In the genomic region with DNA sequence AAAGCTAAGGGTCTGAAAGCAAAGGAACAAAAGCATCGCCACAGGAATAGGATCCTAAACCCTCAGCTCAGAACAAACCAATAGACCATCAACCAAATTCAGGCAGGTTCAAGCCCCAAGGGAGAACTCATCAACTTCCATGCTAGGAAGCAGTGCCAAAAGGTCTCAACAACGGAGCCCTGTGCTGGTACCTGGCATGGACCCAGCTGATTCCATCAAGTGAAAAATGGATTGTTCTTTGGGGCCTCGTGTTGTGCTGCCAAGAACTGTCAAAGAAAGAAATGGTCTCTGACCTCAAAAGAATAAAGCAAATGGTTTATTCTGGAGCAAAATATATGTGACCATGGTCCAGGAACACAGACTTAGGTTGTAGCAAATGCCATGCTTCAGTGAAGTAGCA, we compare ENCODE assay signal across 18 mouse cellular contexts.
DNase-seq lines count a peak whose midpoint lies in the region; ATAC-seq and TF ChIP-seq lines count a peak whose summit lies in the region.
"Had no signal": no experiment of that assay in that cellular context is flagged by ENCODE, and none has a peak within 500 bp of the region (broad histone marks: within the 10 kb centered on the region; RNA-seq: fewer than 3 reads in every experiment).

No protein-coding gene starts in this region.

- no peak for TF ChIP-seq CTCF in midbrain, postnatal 0 days (IDR thresholded peaks at IDR 0.05)

- H3K4me2 ChIP-seq in kidney, embryonic 14.5 days (replicated peaks; ENCODE audit: low read depth, low read length): no peak overlapping the region
- no peak overlapping the region for H3K4me2 ChIP-seq in midbrain, postnatal 0 days (ENCODE audit: low read depth, low read length, poor library complexity, severe bottlenecking)
- H3K4me2 ChIP-seq in midbrain, embryonic 13.5 days (replicated peaks): no peak overlapping the region
- H3K4me2 ChIP-seq: hindbrain, embryonic 12.5 days; limb, embryonic 12.5 days; neural tube, embryonic 12.5 days; stomach, embryonic 15.5 days had no signal

- H3K27ac ChIP-seq in kidney, embryonic 14.5 days (ENCODE audit: low read depth, low read length): no peak overlapping the region
- no peak overlapping the region for H3K27ac ChIP-seq in midbrain, postnatal 0 days (ENCODE audit: low read depth, low read length)
- H3K27ac ChIP-seq in midbrain, embryonic 13.5 days: no peak overlapping the region
- H3K27ac ChIP-seq: hindbrain, embryonic 12.5 days; limb, embryonic 12.5 days; macrophage; neural tube, embryonic 12.5 days; stomach, embryonic 15.5 days had no signal

- 51% methylated on average over 3 of the region's 3 CpGs for WGBS in kidney, embryonic 14.5 days
- 59% methylated on average over 3 of the region's 3 CpGs for WGBS in midbrain, postnatal 0 days
- 81% methylated on average over 3 of the region's 3 CpGs for WGBS in midbrain, embryonic 13.5 days

- no peak overlapping the region for H3K4me3 ChIP-seq in kidney, embryonic 14.5 days (ENCODE audit: low read length)
- H3K4me3 ChIP-seq in midbrain, postnatal 0 days (ENCODE audit: low read depth, low read length): no peak overlapping the region
- H3K4me3 ChIP-seq in midbrain, embryonic 13.5 days (replicated peaks): no peak overlapping the region
- H3K4me3 ChIP-seq: hindbrain, embryonic 12.5 days; limb, embryonic 12.5 days; neural tube, embryonic 12.5 days; stomach, embryonic 15.5 days had no signal

- H3K9ac ChIP-seq in kidney, embryonic 14.5 days (ENCODE audit: low read depth, low read length): no peak overlapping the region
- no peak overlapping the region for H3K9ac ChIP-seq in midbrain, postnatal 0 days (replicated peaks; ENCODE audit: low read length, poor library complexity, severe bottlenecking)
- H3K9ac ChIP-seq in midbrain, embryonic 13.5 days (replicated peaks): no peak overlapping the region
- H3K9ac ChIP-seq: hindbrain, embryonic 12.5 days; limb, embryonic 12.5 days; neural tube, embryonic 12.5 days; stomach, embryonic 15.5 days had no signal

- no peaks in the 10 kb centered on the region for H3K4me1 ChIP-seq in kidney, embryonic 14.5 days (ENCODE audit: control insufficient read depth, insufficient read depth, low read length)
- H3K4me1 ChIP-seq in midbrain, postnatal 0 days (ENCODE audit: insufficient read depth, low read length): no peaks in the 10 kb centered on the region
- H3K4me1 ChIP-seq in midbrain, embryonic 13.5 days (replicated peaks): no peaks in the 10 kb centered on the region
- H3K4me1 ChIP-seq: hindbrain, embryonic 12.5 days; limb, embryonic 12.5 days; neural tube, embryonic 12.5 days; stomach, embryonic 15.5 days had no signal

- peak; percentile 9 for DNase-seq in kidney, adult 9 months
- peak; percentile 15 for DNase-seq in midbrain, postnatal 0 days (ENCODE audit: low spot score)
- DNase-seq in adrenal gland, postnatal 14 days: peak; percentile 63
- DNase-seq in kidney, postnatal 36 days: peak; percentile 27 to 51
- no peak for DNase-seq in heart, postnatal 36 days
- DNase-seq: cerebellum, adult 9-10 months; embryo, embryonic 11 days; thymus, postnatal 14 days had no signal

- intact Hi-C loops in heart, postnatal 36 days (cut with DNase I): no loop called here

- no peaks in the 10 kb centered on the region for H3K36me3 ChIP-seq in kidney, embryonic 14.5 days (ENCODE audit: control insufficient read depth, insufficient read depth, low read length)
- no peaks in the 10 kb centered on the region for H3K36me3 ChIP-seq in midbrain, postnatal 0 days (ENCODE audit: insufficient read depth, low read length)
- no peaks in the 10 kb centered on the region for H3K36me3 ChIP-seq in midbrain, embryonic 13.5 days
- H3K36me3 ChIP-seq: hindbrain, embryonic 12.5 days; limb, embryonic 12.5 days; neural tube, embryonic 12.5 days; stomach, embryonic 15.5 days had no signal

- ATAC-seq in kidney, embryonic 14.5 days (ENCODE audit: low FRiP score, low TSS enrichment): no peak
- ATAC-seq in midbrain, postnatal 0 days (ENCODE audit: low FRiP score): no peak
- ATAC-seq in midbrain, embryonic 13.5 days: no peak
- ATAC-seq: forebrain, embryonic 14.5 days; intestine, postnatal 0 days; midbrain, embryonic 16.5 days had no signal

- 0 out of 2 replicates have a peak, but pooled peaks cover 2% of the 10 kb centered on the region for H3K27me3 ChIP-seq in kidney, embryonic 14.5 days (ENCODE audit: control insufficient read depth, insufficient read depth, low read length)
- no peaks in the 10 kb centered on the region for H3K27me3 ChIP-seq in midbrain, postnatal 0 days (ENCODE audit: insufficient read depth, low read length)
- H3K27me3 ChIP-seq in midbrain, embryonic 13.5 days: no peaks in the 10 kb centered on the region
- H3K27me3 ChIP-seq: hindbrain, embryonic 12.5 days; limb, embryonic 12.5 days; neural tube, embryonic 12.5 days; stomach, embryonic 15.5 days had no signal

- H3K9me3 ChIP-seq in kidney, embryonic 14.5 days (ENCODE audit: control insufficient read depth, low read length): no peaks in the 10 kb centered on the region
- no peaks in the 10 kb centered on the region for H3K9me3 ChIP-seq in midbrain, postnatal 0 days (ENCODE audit: low read length)
- H3K9me3 ChIP-seq in midbrain, embryonic 13.5 days: no peaks in the 10 kb centered on the region
- H3K9me3 ChIP-seq: hindbrain, embryonic 12.5 days; limb, embryonic 12.5 days; neural tube, embryonic 12.5 days; stomach, embryonic 15.5 days had no signal

Comparison
In these comparisons a context has a peak if more than half of its experiments do, and no peak if none do; other contexts are left out.
1. DNase-seq: peak in kidney, adult 9 months (single experiment), midbrain, postnatal 0 days (single experiment), adrenal gland, postnatal 14 days (single experiment) and kidney, postnatal 36 days (2 of 2); none in heart, postnatal 36 days (0 of 2).